Mouse (Mus musculus) CH12.LX (cell line): ENCODE results near the gene Polr2i. TPM values are rescaled to one million over a fixed set of nuclear protein-coding genes. Genes with fewer than 3 reads are reported as not detected.
A peak's percentile ranks its signal among the peaks of the same experiment; 100 is the strongest.
"Not testable (repeated sequence)": the region's sequence is repeated elsewhere in the genome, so short reads cannot be mapped to it uniquely, and the experiment has no call there.

Source experiments
- DNase-seq: peaks from one replicate; pipeline ENCODE4 v3.0.0-alpha.2; 2013; ENCODE audit errors: extremely low read depth
- H3K27ac ChIP-seq: 2 replicates; pipeline ENCODE4 v1.5.1; 2012; ENCODE audit warnings: low read depth, mild to moderate bottlenecking, control low read depth, moderate library complexity; ENCODE audit not compliant: insufficient read depth
- H3K27me3 ChIP-seq: replicated peaks from 2 replicates; pipeline ENCODE3; 2012; ENCODE audit warnings: inconsistent platforms
- H3K36me3 ChIP-seq, 2 experiments: replicated peaks in 1 of 2; 2 replicates each; pipeline versions ENCODE3 to v1.6.1; 2012; ENCODE audit warnings: inconsistent platforms in 1 of 2, low read length in 1 of 2, mild to moderate bottlenecking in 1 of 2, mixed read lengths in 1 of 2, moderate library complexity in 1 of 2; ENCODE audit not compliant: control insufficient read depth in 1 of 2, insufficient read depth in 1 of 2
- H3K4me1 ChIP-seq, 2 experiments: 2 replicates each; pipeline ENCODE4 v1.6.1; 2012; ENCODE audit warnings: inconsistent platforms in 1 of 2, moderate library complexity in 1 of 2; ENCODE audit not compliant: insufficient read depth in 2 of 2, control insufficient read depth in 1 of 2
- H3K4me2 ChIP-seq: 2 replicates; pipeline ENCODE4 v1.6.1; 2012; ENCODE audit warnings: low read depth, mild to moderate bottlenecking, control low read depth; ENCODE audit not compliant: poor library complexity, insufficient read depth, severe bottlenecking
- H3K4me3 ChIP-seq, 3 experiments: fragments of 150-350 bp in 1 of 3; sonication (generic) in 1 of 3; replicated peaks in 1 of 3; 2 replicates each; pipeline versions ENCODE3 to v1.5.1; 2011 to 2012; ENCODE audit warnings: low read depth in 2 of 3, low read length in 2 of 3, mild to moderate bottlenecking in 2 of 3, moderate library complexity in 2 of 3, control low read depth in 1 of 3, improper control_type of control experiment in 1 of 3, inconsistent platforms in 1 of 3, mixed read lengths in 1 of 3; ENCODE audit not compliant: poor library complexity in 1 of 3
- H3K79me2 ChIP-seq: replicated peaks from 2 replicates; pipeline ENCODE4 v1.6.1; 2012; ENCODE audit warnings: mild to moderate bottlenecking, moderate library complexity; ENCODE audit not compliant: control insufficient read depth, poor library complexity, insufficient read depth, severe bottlenecking; ENCODE audit errors: extremely low read depth
- H3K9ac ChIP-seq: 2 replicates; pipeline ENCODE4 v1.6.1; 2012; ENCODE audit warnings: low read depth, mild to moderate bottlenecking, control low read depth, moderate library complexity; ENCODE audit not compliant: insufficient read depth
- H3K9me3 ChIP-seq: replicated peaks from 2 replicates; pipeline ENCODE3; 2012; ENCODE audit warnings: low read length, inconsistent platforms, mixed read lengths
- BHLHE40 ChIP-seq: IDR thresholded peaks from 2 replicates; pipeline ENCODE4 v1.6.1; 2011; ENCODE audit warnings: mild to moderate bottlenecking, low read depth, low read length, improper control_type of control experiment
- CTCF ChIP-seq, 2 experiments: IDR thresholded peaks in 1 of 2; conservative IDR thresholded peaks in 1 of 2; 2 replicates each; pipeline ENCODE4 v1.5.1; 2011 to 2012; ENCODE audit warnings: low read depth in 2 of 2, low read length in 2 of 2, improper control_type of control experiment in 1 of 2, inconsistent platforms in 1 of 2, mild to moderate bottlenecking in 1 of 2, moderate library complexity in 1 of 2
- GABPA ChIP-seq: IDR thresholded peaks from 2 replicates; pipeline ENCODE4 v1.6.1; 2012; ENCODE audit warnings: low read depth, low read length, improper control_type of control experiment, inconsistent platforms; ENCODE audit not compliant: insufficient replicate concordance
- JUN ChIP-seq: IDR thresholded peaks from 2 replicates; pipeline ENCODE4 v1.6.1; 2011; ENCODE audit warnings: low read depth, mild to moderate bottlenecking, low read length, improper control_type of control experiment, moderate library complexity; ENCODE audit not compliant: insufficient read depth
- MAFK ChIP-seq: IDR thresholded peaks from 2 replicates; pipeline ENCODE4 v1.6.1; 2011; ENCODE audit warnings: low read length, improper control_type of control experiment; ENCODE audit not compliant: insufficient replicate concordance
- MEF2A ChIP-seq: IDR thresholded peaks from 2 replicates; pipeline ENCODE4 v1.6.1; 2014; ENCODE audit warnings: low read depth, mild to moderate bottlenecking, inconsistent platforms, low read length, improper control_type of control experiment, borderline replicate concordance
- POLR2A ChIP-seq: IDR thresholded peaks from 2 replicates; pipeline ENCODE4 v1.6.1; 2011; ENCODE audit warnings: low read depth, mild to moderate bottlenecking, improper control_type of control experiment, low read length
- SIN3A ChIP-seq: IDR thresholded peaks from 2 replicates; pipeline ENCODE4 v1.6.1; 2012; ENCODE audit warnings: low read length, improper control_type of control experiment, inconsistent platforms
- UBTF ChIP-seq: IDR thresholded peaks from 2 replicates; pipeline ENCODE4 v1.6.1; 2012; ENCODE audit warnings: low read depth, mild to moderate bottlenecking, inconsistent platforms, low read length, improper control_type of control experiment, moderate library complexity
- ZNF384 ChIP-seq: IDR thresholded peaks from 2 replicates; pipeline ENCODE4 v1.6.1; 2012; ENCODE audit warnings: low read depth, low read length, improper control_type of control experiment, inconsistent platforms
- dilution Hi-C: fragments of 300-500 bp; cut with MboI; formaldehyde crosslinking; loops from 2 replicates; pipeline ENCODE4 v1.14.3; 2020; ENCODE audit warnings: low sequenced_read_pairs; ENCODE audit not compliant: extremely low pct_unique_long_range_greater_than_20kb, extremely low pct_ligation_motif_present
- in situ Hi-C: fragments of 300-500 bp; cut with MboI; formaldehyde crosslinking; loops from 3 replicates; pipeline ENCODE4 v1.14.3; 2019; ENCODE audit warnings: low sequenced_read_pairs, low pct_ligation_motif_present, low pct_unique_long_range_greater_than_20kb, mixed read lengths
- polyA plus RNA-seq: library from polyadenylated mRNA; unstranded; fragments of >175 nt; gene quantifications from 2 replicates; pipeline ENCODE4 v1.2.1, GENCODE M21; 2012; ENCODE audit warnings: low read depth; ENCODE audit not compliant: insufficient read length
- total RNA-seq, 2 experiments: library from RNA; depleted of rRNA; stranded (reverse); fragments of 300-350 nt in 1 of 2; fragments of >200 nt in 1 of 2; gene quantifications; 2 replicates each; pipeline ENCODE4 v1.2.3; 2012 to 2014

The Polr2i gene
- total and polyA plus RNA-seq, 3 experiments: 62.9 to 83.6 (median 75.4) TPM

GRCm38 (mm10) chr7:30200661-30201060, 31.1 kb upstream of the Polr2i start:
- DNase-seq, H3K27ac ChIP-seq, H3K4me3 ChIP-seq, in situ Hi-C loops, dilution Hi-C loops, H3K79me2 ChIP-seq, H3K9me3 ChIP-seq, H3K9ac ChIP-seq, H3K4me2 ChIP-seq, H3K27me3 ChIP-seq, H3K36me3 ChIP-seq: not testable (repeated sequence)
- TF ChIP-seq MAFK: peak; percentile 40; the same call in 1 of the 2 replicates
- H3K4me1 ChIP-seq: peaks cover 4 to 15% of the 10 kb centered on the region in 2 experiments; a peak in 3 of 4 replicates

- in situ Hi-C loops (no loop called here), dilution Hi-C loops (no loop called here)
- TF ChIP-seq ZNF384 (no peak), UBTF (no peak), GABPA (no peak), JUN (no peak), POLR2A (no peak), SIN3A (no peak), MEF2A (no peak)
- H3K4me1 ChIP-seq: peaks cover 4 to 13% of the 10 kb centered on the region in 2 experiments; a peak in 3 of 4 replicates
- no peak for DNase-seq
- no peaks in the 10 kb centered on the region for H3K9me3 ChIP-seq
- no peak overlapping the region for H3K4me2 ChIP-seq
- no peaks in the 10 kb centered on the region for H3K36me3 ChIP-seq
- no peaks in the 10 kb centered on the region for H3K79me2 ChIP-seq
- H3K4me3 ChIP-seq: no peak overlapping the region
- no peak overlapping the region for H3K9ac ChIP-seq
- no peak overlapping the region for H3K27ac ChIP-seq
- no peaks in the 10 kb centered on the region for H3K27me3 ChIP-seq
Observed at GRCm38 (mm10) chr7:30202895-30203690, 28.7 kb upstream of the Polr2i start.

- peak overlapping the region; percentile 57 for H3K4me2 ChIP-seq
- H3K27ac ChIP-seq: no peak overlapping the region
- H3K9ac ChIP-seq: no peak overlapping the region
- H3K27me3 ChIP-seq: no peaks in the 10 kb centered on the region
- dilution Hi-C loops: no loop called here
- no peak for DNase-seq
- no peaks in the 10 kb centered on the region for H3K36me3 ChIP-seq
- H3K79me2 ChIP-seq: no peaks in the 10 kb centered on the region
- in situ Hi-C loops: no loop called here
- no peaks in the 10 kb centered on the region for H3K9me3 ChIP-seq
- no peak overlapping the region for H3K4me3 ChIP-seq
- TF ChIP-seq BHLHE40 (peak; percentile 40; the same call in 1 of the 2 replicates), CTCF (conservative IDR thresholded peaks at IDR 0.05 in 1 of 2, IDR thresholded peaks at IDR 0.05 in 1 of 2; ENCODE audit: low read depth in 2 of 2, low read length in 2 of 2) (no peak; a peak in 1 of 4 replicates)
- peaks cover 4 to 10% of the 10 kb centered on the region in 2 experiments; a peak in 3 of 4 replicates for H3K4me1 ChIP-seq
Observed at GRCm38 (mm10) chr7:30204380-30204779, 27.4 kb upstream of the Polr2i start.
